Mouse (Mus musculus): ENCODE results near the gene Pms1.
"Not testable (repeated sequence)": the region's sequence is repeated elsewhere in the genome, so short reads cannot be mapped to it uniquely, and the experiment has no call there.

The Pms1 gene

DNA sequence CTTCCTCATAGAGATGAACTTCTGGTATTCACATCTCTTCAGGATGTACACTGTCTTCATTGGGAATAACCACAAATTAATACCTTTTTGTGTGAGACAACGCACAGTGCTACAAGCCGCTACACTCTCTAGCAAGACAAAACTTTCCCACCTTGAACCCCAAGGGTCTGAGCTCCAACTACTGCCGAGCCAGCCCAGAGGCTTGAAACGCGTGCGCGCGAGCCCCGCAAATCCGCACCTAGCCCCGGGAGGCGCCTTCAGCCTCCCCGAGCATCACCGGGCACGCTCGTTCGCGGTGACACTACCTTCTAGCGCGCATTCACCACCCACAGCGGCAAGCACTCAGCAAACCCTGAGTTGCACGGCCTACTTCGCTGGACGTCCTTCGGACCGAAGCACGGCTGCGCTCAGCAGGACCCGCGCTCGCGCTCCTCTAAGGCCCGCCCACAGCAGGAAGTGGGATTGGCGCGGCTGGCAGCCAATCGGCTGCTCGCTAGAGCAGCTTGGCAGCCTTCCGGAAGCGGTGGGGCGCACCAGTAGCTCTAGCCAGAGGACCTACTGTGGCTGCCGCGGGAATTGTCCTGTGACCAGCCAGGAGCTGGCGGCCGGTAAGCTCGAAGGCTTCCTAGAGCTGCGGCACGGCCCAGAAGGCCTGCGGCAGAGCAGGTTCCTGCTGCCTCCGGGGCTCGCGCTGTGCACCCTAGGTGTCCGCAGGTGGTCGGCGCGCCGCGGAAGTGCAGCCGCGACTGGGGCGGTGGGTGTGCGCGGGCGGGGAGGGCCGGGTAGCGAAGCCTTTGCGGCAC, at the start of gene Pms1, which contains the start of the genes Ormdl1 and Gm28778:
Pms1 (minus strand) TSS at position 438 of the 803 bp plus-strand sequence.
Ormdl1 (plus strand) TSS at position 515 of the 803 bp plus-strand sequence.
Gm28778 (plus strand) TSS at position 531 of the 803 bp plus-strand sequence.
- peak; percentile 96 for DNase-seq

- DNase-seq = no peak
Measured at GRCm38 (mm10) chr1:53341071-53341470, 44.3 kb upstream of the Pms1 start.

DNA sequence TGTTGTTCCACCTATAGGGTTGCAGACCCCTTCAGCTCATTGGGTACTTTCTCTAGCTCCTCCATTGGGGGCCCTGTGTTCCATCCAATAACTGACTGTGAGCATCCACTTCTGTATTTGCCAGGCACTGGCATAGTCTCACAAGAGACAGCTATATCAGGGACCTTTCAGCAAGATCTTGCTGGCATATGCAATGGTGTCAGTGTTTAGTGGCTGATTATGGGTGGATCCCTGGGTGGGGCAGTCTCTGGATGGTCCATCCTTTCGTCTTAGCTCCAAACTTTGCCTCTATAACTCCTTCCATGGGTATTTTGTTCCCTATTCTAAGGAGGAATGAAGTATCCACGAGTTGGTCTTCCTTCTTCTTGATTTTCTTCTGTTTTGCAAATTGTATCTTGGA, 40.6 kb upstream of the Pms1 start:
- not testable (repeated sequence) for DNase-seq

DNA sequence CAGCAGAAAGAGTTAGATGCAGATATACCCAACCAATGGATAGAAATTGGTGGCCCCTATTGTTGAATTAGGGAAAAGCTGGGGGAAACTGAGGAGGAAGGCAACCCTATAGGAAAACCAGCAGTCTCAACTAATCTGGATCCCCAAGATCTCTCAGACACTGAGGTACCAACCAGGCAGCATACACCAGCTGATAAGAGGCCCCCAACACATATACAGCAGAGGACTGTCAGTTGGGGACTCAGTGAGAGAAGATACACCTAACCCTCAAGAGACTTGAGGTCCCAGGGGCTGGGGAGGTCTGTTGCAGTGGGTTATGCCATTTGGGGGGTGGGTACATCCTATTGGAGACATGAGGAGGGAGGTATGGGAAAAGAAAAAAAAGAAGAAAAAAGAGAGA, 38.6 kb upstream of the Pms1 start:
- DNase-seq = no peak

- DNase-seq = not testable (repeated sequence)
Measured at GRCm38 (mm10) chr1:53333527-53333926, 36.7 kb upstream of the Pms1 start.

GRCm38 (mm10) chr1:53324827-53325494, 28.1 kb upstream of the Pms1 start:
- no peak for DNase-seq

GRCm38 (mm10) chr1:53324277-53324676, 27.5 kb upstream of the Pms1 start:
- no peak for DNase-seq

GRCm38 (mm10) chr1:53323254-53323653, 26.4 kb upstream of the Pms1 start:
- DNase-seq = no peak

- no peak for DNase-seq
Measured at GRCm38 (mm10) chr1:53321662-53322344, 25.0 kb upstream of the Pms1 start.

GRCm38 (mm10) chr1:53312989-53313967, 16.5 kb upstream of the Pms1 start, which contains the start of gene Osgepl1:
Gene Osgepl1 (plus strand): TSS chr1:53313624.
- peak; percentile 86 for DNase-seq

GRCm38 (mm10) chr1:53300506-53300905, 3.7 kb upstream of the Pms1 start:
- no peak for DNase-seq

GRCm38 (mm10) chr1:53291197-53291596, 5.6 kb downstream of the Pms1 start:
- no peak for DNase-seq

DNA sequence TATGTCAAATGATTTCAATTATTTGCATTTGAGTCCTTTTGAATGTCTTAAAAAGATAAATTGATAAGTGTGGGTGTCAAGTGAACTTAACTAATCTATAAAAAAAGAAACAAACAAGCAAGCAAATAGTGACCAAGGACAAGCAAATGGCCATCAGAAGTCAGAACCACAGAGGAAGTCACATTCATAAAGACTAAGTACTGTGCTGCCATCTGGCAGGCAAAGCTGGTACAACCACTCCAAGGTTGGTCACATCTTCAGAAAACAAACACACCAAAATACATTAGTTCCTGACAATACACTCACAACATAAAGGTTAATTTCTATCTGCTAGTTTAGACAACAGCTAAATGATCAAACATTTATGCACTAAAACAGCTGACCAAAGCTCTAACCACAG, 24.2 kb downstream of the Pms1 start:
- peak; percentile 52 for DNase-seq

- no peak for DNase-seq
Measured at GRCm38 (mm10) chr1:53269901-53270300, 26.9 kb downstream of the Pms1 start.

DNA sequence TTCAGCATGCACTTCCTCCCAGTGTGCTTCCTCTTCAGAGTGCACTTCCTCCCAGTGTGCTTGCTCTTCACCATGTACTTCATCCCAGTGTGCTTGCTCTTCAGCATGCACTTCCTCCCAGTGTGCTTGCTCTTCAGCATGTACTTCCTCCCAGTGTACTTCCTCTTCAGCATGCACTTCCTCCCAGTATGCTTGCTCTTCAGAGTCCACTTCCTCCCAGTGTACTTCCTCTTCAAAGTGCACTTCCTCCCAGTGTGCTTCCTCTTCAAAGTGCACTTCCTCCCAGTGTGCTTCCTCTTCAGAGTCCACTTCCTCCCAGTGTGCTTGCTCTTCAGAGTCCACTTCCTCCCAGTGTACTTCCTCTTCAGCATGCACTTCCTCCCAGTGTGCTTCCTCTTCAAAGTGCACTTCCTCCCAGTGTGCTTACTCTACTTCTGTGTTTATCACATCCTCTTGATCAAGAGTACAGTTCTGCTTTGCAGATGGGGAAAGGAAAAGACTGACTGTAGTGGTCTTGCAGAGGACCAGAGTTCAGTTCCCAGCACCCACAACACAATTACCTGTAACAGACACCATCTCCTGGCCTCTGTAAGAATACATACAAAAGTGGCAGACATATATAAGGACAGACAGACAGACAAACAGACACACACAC, 31.7 kb downstream of the Pms1 start:
- DNase-seq = not testable (repeated sequence)

GRCm38 (mm10) chr1:53226063-53226462, 70.8 kb downstream of the Pms1 start:
- DNase-seq = no peak

- DNase-seq = peak; percentile 80
Measured at GRCm38 (mm10) chr1:53225616-53226015, 71.2 kb downstream of the Pms1 start.

GRCm38 (mm10) chr1:53224775-53225174, 72.0 kb downstream of the Pms1 start:
- DNase-seq = no peak

DNA sequence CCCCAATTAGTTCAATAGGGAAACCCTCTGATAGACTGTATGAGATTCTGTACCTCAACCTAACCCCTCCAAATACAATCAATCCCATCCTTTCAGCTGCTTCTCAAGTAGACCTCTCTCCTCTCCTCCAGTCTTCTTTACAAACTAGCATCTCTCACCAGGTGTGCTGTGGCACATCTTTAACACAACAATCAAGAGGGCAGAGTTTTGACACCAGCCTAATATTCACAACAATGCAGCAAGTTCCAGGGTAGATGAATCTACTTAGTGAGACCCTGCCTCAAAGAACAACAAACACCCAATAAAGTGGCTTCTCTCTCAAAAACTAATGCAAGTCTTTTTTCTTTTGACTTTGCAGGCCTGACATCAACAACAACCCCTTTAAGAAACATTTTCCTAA, 86.7 kb downstream of the Pms1 start:
- no peak for DNase-seq

DNA sequence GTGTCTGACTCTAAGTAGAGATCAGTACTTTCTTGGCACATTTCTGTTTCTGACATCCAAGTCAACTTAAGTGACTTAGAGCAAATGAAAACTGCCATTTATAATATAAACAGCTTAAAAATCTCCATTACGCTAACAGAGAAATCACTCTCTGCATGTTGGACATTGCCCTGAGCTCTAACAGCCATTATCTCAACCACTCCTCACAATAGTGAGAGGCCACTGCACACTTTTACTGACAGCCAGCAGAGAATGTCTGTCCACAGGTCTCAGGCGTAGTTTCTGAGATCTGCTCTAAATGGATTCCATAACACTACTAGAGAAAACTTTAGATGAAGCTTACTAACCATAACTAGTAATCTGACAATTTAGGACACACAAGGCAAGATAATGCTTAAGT, 92.9 kb downstream of the Pms1 start:
- no peak for DNase-seq

- DNase-seq = no peak
Measured at GRCm38 (mm10) chr1:53201630-53202199, 95.1 kb downstream of the Pms1 start.

All from cerebellum, adult 9-11 months (tissue).